Mouse (Mus musculus): ENCODE measurements around the gene Tesk1. TPM values are rescaled to one million over a fixed set of nuclear protein-coding genes. Genes with fewer than 3 reads are reported as not detected.

Gene Tesk1
- total and polyA plus RNA-seq, 3 experiments, result 1.9 to 6.0 (median 4.5) TPM

DNA sequence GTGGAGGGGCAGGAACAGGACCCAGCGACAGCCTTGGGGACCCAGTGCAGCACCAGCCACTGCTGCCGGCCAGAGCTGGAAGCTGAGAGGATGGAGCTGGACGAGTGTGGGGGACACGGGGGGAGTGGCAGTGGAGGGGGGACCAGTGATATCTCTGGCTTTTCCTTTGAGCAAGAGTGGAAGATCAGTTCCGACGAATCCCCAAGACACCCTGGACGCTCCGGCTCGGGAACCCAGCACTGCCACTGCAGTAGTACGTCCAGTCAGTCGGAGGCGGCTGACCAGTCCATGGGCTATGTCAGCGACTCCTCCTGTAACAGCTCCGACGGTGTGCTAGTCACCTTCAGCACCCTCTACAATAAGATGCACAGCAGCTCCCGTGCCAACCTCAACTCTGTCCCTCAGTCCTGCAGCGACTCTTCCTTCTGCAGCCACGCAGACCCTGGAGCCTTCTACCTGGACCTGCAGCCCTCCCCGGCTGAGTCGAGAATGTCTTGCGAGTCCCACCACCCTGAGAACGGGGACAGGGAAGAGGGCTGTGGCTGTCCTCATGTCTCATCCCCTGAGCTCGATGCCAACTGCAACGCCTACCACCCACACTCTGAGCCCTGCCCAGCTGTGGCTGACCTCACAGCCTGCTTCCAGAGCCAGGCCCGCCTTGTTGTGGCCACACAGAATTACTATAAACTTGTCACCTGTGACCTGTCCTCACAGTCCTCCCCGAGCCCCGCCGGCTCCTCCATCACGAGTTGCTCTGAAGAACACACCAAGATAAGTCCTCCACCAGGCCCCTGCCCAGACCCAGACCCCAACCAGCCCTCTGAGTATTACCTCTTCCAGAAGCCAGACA lies 26.3 kb upstream of the Tesk1 start:
- no peak overlapping the region for H3K4me3 ChIP-seq (replicated peaks in 1 of 3; ENCODE audit: low read depth in 2 of 3, low read length in 2 of 3, poor library complexity in 1 of 3)
- H3K27me3 ChIP-seq (replicated peaks), result peaks cover 11% of the 10 kb centered on the region
- H3K4me2 ChIP-seq (ENCODE audit: insufficient read depth, low read depth, poor library complexity, severe bottlenecking), result no peak overlapping the region
- H3K9me3 ChIP-seq (replicated peaks; ENCODE audit: low read length), result no peaks in the 10 kb centered on the region
- DNase-seq (ENCODE audit: extremely low read depth), result no peak
- TF ChIP-seq E2F4 (IDR thresholded peaks at IDR 0.05; ENCODE audit: insufficient replicate concordance, low read depth, low read length), result no peak
- TF ChIP-seq MAZ (IDR thresholded peaks at IDR 0.05; ENCODE audit: low read depth, low read length), result no peak
- TF ChIP-seq EP300 (IDR thresholded peaks at IDR 0.05; ENCODE audit: low read length), result no peak
- TF ChIP-seq IRF4 (IDR thresholded peaks at IDR 0.05; ENCODE audit: low read depth, low read length), result no peak
- no peak for TF ChIP-seq RAD21 (IDR thresholded peaks at IDR 0.05; ENCODE audit: low read depth, low read length)
- TF ChIP-seq POLR2AphosphoS2 (IDR thresholded peaks at IDR 0.05; ENCODE audit: low read depth, low read length), result no peak
- TF ChIP-seq NELFE (IDR thresholded peaks at IDR 0.05; ENCODE audit: low read depth, low read length), result no peak
- no peak for TF ChIP-seq PAX5 (IDR thresholded peaks at IDR 0.05; ENCODE audit: low read length)
- no peak for TF ChIP-seq JUND (conservative IDR thresholded peaks at IDR 0.05; ENCODE audit: low read depth, low read length)
- TF ChIP-seq MYC (IDR thresholded peaks at IDR 0.05; ENCODE audit: low read depth, low read length), result no peak
- TF ChIP-seq NRF1 (IDR thresholded peaks at IDR 0.05; ENCODE audit: low read depth, low read length), result no peak
- H3K36me3 ChIP-seq (replicated peaks in 1 of 2; ENCODE audit: control insufficient read depth in 1 of 2, insufficient read depth in 1 of 2, low read length in 1 of 2), result no peaks in the 10 kb centered on the region
- in situ Hi-C loops (cut with MboI; ENCODE audit: low pct_ligation_motif_present, low pct_unique_long_range_greater_than_20kb, low sequenced_read_pairs), result loop anchor here (25.0 kb wide), 1 partner anchor 328 kb away; no protein-coding TSS in a partner anchor
- H3K27ac ChIP-seq (ENCODE audit: insufficient read depth, low read depth), result no peak overlapping the region
- H3K79me2 ChIP-seq (replicated peaks; ENCODE audit: control insufficient read depth, extremely low read depth, insufficient read depth, poor library complexity, severe bottlenecking), result no peaks in the 10 kb centered on the region
- H3K9ac ChIP-seq (ENCODE audit: insufficient read depth, low read depth), result no peak overlapping the region
- peaks cover 5 to 23% of the 10 kb centered on the region in 2 experiments for H3K4me1 ChIP-seq (ENCODE audit: control insufficient read depth in 1 of 2, insufficient read depth in 2 of 2)
- dilution Hi-C loops (cut with MboI; ENCODE audit: extremely low pct_ligation_motif_present, extremely low pct_unique_long_range_greater_than_20kb, low sequenced_read_pairs), result no loop called here

DNA sequence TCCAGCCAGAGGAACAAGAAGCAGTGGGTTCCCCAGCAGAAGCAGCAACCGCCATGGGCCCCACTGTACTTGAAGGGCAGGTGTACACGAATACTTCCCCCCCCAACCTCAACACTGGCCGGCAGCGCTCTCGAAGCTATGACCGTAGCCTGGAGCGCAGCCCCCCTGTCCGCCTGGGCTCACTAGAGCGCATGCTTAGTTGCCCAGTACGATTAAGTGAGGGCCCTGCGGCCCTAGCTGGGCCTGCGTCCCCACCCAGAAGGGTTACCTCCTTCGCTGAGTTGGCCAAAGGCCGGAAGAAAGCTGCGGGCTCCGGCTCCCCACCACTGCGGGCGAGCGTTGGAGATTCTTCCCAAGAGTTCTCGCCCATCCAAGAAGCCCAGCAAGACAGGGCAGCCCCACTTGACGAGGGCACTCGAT lies 25.7 kb upstream of the Tesk1 start:
- no peak overlapping the region for H3K4me2 ChIP-seq (ENCODE audit: insufficient read depth, low read depth, poor library complexity, severe bottlenecking)
- TF ChIP-seq UBTF (IDR thresholded peaks at IDR 0.05; ENCODE audit: low read depth, low read length), result no peak
- TF ChIP-seq ZMIZ1 (IDR thresholded peaks at IDR 0.05; ENCODE audit: low read depth, low read length), result no peak
- no peak for TF ChIP-seq POLR2AphosphoS2 (IDR thresholded peaks at IDR 0.05; ENCODE audit: low read depth, low read length)
- TF ChIP-seq ETS1 (conservative IDR thresholded peaks at IDR 0.05; ENCODE audit: low read depth, low read length), result no peak
- no peak for TF ChIP-seq SIN3A (IDR thresholded peaks at IDR 0.05; ENCODE audit: low read length)
- no peak for TF ChIP-seq ZKSCAN1 (IDR thresholded peaks at IDR 0.05; ENCODE audit: borderline replicate concordance, low read depth, low read length)
- TF ChIP-seq JUN (IDR thresholded peaks at IDR 0.05; ENCODE audit: insufficient read depth, low read depth, low read length), result no peak
- TF ChIP-seq NELFE (IDR thresholded peaks at IDR 0.05; ENCODE audit: low read depth, low read length), result no peak
- TF ChIP-seq TBP (conservative IDR thresholded peaks at IDR 0.05; ENCODE audit: low read depth, low read length), result no peak
- TF ChIP-seq RCOR1 (conservative IDR thresholded peaks at IDR 0.05; ENCODE audit: low read depth, low read length), result no peak
- TF ChIP-seq GABPA (IDR thresholded peaks at IDR 0.05; ENCODE audit: insufficient replicate concordance, low read depth, low read length), result no peak
- no peak for TF ChIP-seq MEF2A (IDR thresholded peaks at IDR 0.05; ENCODE audit: borderline replicate concordance, low read depth, low read length)
- no peak for TF ChIP-seq USF2 (conservative IDR thresholded peaks at IDR 0.05; ENCODE audit: low read depth, low read length)
- TF ChIP-seq TCF12 (IDR thresholded peaks at IDR 0.05; ENCODE audit: low read depth, low read length), result no peak
- TF ChIP-seq USF1 (IDR thresholded peaks at IDR 0.05; ENCODE audit: low read depth, low read length), result no peak
- TF ChIP-seq MAFK (IDR thresholded peaks at IDR 0.05; ENCODE audit: insufficient replicate concordance, low read length), result no peak
- no peak for TF ChIP-seq RAD21 (IDR thresholded peaks at IDR 0.05; ENCODE audit: low read depth, low read length)
- no peak for TF ChIP-seq MAZ (IDR thresholded peaks at IDR 0.05; ENCODE audit: low read depth, low read length)
- no peak for TF ChIP-seq JUND (conservative IDR thresholded peaks at IDR 0.05; ENCODE audit: low read depth, low read length)
- no peaks in the 10 kb centered on the region for H3K36me3 ChIP-seq (replicated peaks in 1 of 2; ENCODE audit: control insufficient read depth in 1 of 2, insufficient read depth in 1 of 2, low read length in 1 of 2)
- H3K9me3 ChIP-seq (replicated peaks; ENCODE audit: low read length), result no peaks in the 10 kb centered on the region
- no peak overlapping the region for H3K9ac ChIP-seq (ENCODE audit: insufficient read depth, low read depth)
- no peak overlapping the region for H3K4me3 ChIP-seq (replicated peaks in 1 of 3; ENCODE audit: low read depth in 2 of 3, low read length in 2 of 3, poor library complexity in 1 of 3)
- dilution Hi-C loops (cut with MboI; ENCODE audit: extremely low pct_ligation_motif_present, extremely low pct_unique_long_range_greater_than_20kb, low sequenced_read_pairs) (no loop called here), in situ Hi-C loops (cut with MboI; ENCODE audit: low pct_ligation_motif_present, low pct_unique_long_range_greater_than_20kb, low sequenced_read_pairs) (loop anchor here (25.0 kb wide), 1 partner anchor 329 kb away; no protein-coding TSS in a partner anchor)
- DNase-seq (ENCODE audit: extremely low read depth), result no peak
- H3K4me1 ChIP-seq (ENCODE audit: control insufficient read depth in 1 of 2, insufficient read depth in 2 of 2), result peaks cover 5 to 23% of the 10 kb centered on the region in 2 experiments
- no peaks in the 10 kb centered on the region for H3K79me2 ChIP-seq (replicated peaks; ENCODE audit: control insufficient read depth, extremely low read depth, insufficient read depth, poor library complexity, severe bottlenecking)
- H3K27ac ChIP-seq (ENCODE audit: insufficient read depth, low read depth), result no peak overlapping the region
- H3K27me3 ChIP-seq (replicated peaks), result peaks cover 12% of the 10 kb centered on the region
